In genomic region chr12:76360868-76361267, GRCm38 (mm10) we compare ENCODE assay signal across 28 mouse cellular contexts. TPM values are rescaled to one million over a fixed set of nuclear protein-coding genes. Genes with fewer than 3 reads are reported as not detected.
A peak's percentile ranks its signal among the peaks of the same experiment; 100 is the strongest.
DNase-seq lines count a peak whose midpoint lies in the region; ATAC-seq and TF ChIP-seq lines count a peak whose summit lies in the region.
"Had no signal": no experiment of that assay in that cellular context is flagged by ENCODE, and none has a peak within 500 bp of the region (broad histone marks: within the 10 kb centered on the region; RNA-seq: fewer than 3 reads in every experiment).

No protein-coding gene starts in this region.

- no peak for TF ChIP-seq EP300 in liver, postnatal 0 days (IDR thresholded peaks at IDR 0.05; ENCODE audit: low read depth)

- WGBS in liver, embryonic 11.5 days: 62% methylated on average over 1 of the region's 1 CpGs
- WGBS in liver, postnatal 0 days (ENCODE audit: insufficient replicate concordance): 64% methylated on average over 1 of the region's 1 CpGs
- 64% methylated on average over 1 of the region's 1 CpGs for WGBS in thymus, adult 2 months
- 61% methylated on average over 1 of the region's 1 CpGs for WGBS in liver, embryonic 15.5 days (ENCODE audit: insufficient replicate concordance)
- 76% methylated on average over 1 of the region's 1 CpGs for WGBS in heart, embryonic 10.5 days

- no peak for TF ChIP-seq CTCF in liver, postnatal 0 days (IDR thresholded peaks at IDR 0.05; ENCODE audit: low read depth)
- TF ChIP-seq CTCF in thymus, adult 2 months (IDR thresholded peaks at IDR 0.05; ENCODE audit: borderline replicate concordance, control insufficient read depth, extremely low read depth, insufficient read depth, low read length, poor library complexity): no peak

- H3K4me2 ChIP-seq in liver, embryonic 11.5 days: no peak overlapping the region; the same call in 1 of the 2 replicates
- no peak overlapping the region for H3K4me2 ChIP-seq in liver, postnatal 0 days (ENCODE audit: low read depth, low read length)
- no peak overlapping the region for H3K4me2 ChIP-seq in liver, embryonic 15.5 days
- H3K4me2 ChIP-seq: embryonic facial prominence, embryonic 13.5 days; embryonic facial prominence, embryonic 15.5 days; forebrain, embryonic 12.5 days had no signal

- H3K36me3 ChIP-seq in liver, embryonic 11.5 days (ENCODE audit: control insufficient read depth, insufficient read depth, low read length): peaks cover 4% of the 10 kb centered on the region; the same call in 1 of the 2 replicates
- no peaks in the 10 kb centered on the region for H3K36me3 ChIP-seq in liver, postnatal 0 days (replicated peaks; ENCODE audit: insufficient read depth, low read length)
- H3K36me3 ChIP-seq in thymus, adult 2 months (ENCODE audit: control insufficient read depth, insufficient read depth, low read length): no peaks in the 10 kb centered on the region
- peaks cover 4% of the 10 kb centered on the region; the same call in 1 of the 2 replicates for H3K36me3 ChIP-seq in liver, embryonic 15.5 days (replicated peaks)
- peaks cover 10% of the 10 kb centered on the region for H3K36me3 ChIP-seq in heart, embryonic 10.5 days
- H3K36me3 ChIP-seq: embryonic facial prominence, embryonic 15.5 days had no signal

- no peak for ATAC-seq in liver, embryonic 11.5 days (replicated peaks; ENCODE audit: low FRiP score)
- no peak for ATAC-seq in liver, postnatal 0 days
- no peak for ATAC-seq in liver, embryonic 15.5 days (ENCODE audit: insufficient read depth)
- ATAC-seq: forebrain, embryonic 14.5 days; forebrain, embryonic 16.5 days had no signal

- H3K27ac ChIP-seq in liver, embryonic 11.5 days (ENCODE audit: low read depth, low read length): 0 out of 2 replicates have a peak overlapping the region, but pooled peaks have one; percentile 15
- H3K27ac ChIP-seq in liver, postnatal 0 days (ENCODE audit: low read depth): no peak overlapping the region
- H3K27ac ChIP-seq in thymus, adult 2 months (ENCODE audit: control insufficient read depth, insufficient read depth, low read length): peak overlapping the region; percentile 68; the same call in 1 of the 2 replicates
- H3K27ac ChIP-seq in liver, embryonic 15.5 days (replicated peaks): peak overlapping the region; percentile 24; the same call in 1 of the 2 replicates
- no peak overlapping the region for H3K27ac ChIP-seq in heart, embryonic 10.5 days
- H3K27ac ChIP-seq: forebrain, embryonic 10.5 days; forebrain, embryonic 12.5 days had no signal

- peaks cover 21% of the 10 kb centered on the region for H3K4me1 ChIP-seq in liver, embryonic 11.5 days (replicated peaks; ENCODE audit: control insufficient read depth, insufficient read depth, low read length)
- peaks cover 18% of the 10 kb centered on the region for H3K4me1 ChIP-seq in liver, postnatal 0 days (ENCODE audit: insufficient read depth)
- H3K4me1 ChIP-seq in thymus, adult 2 months (replicated peaks; ENCODE audit: control insufficient read depth, insufficient read depth, low read length): peaks cover 29% of the 10 kb centered on the region
- peaks cover 49% of the 10 kb centered on the region for H3K4me1 ChIP-seq in liver, embryonic 15.5 days (replicated peaks)
- peaks cover 16% of the 10 kb centered on the region for H3K4me1 ChIP-seq in heart, embryonic 10.5 days
- H3K4me1 ChIP-seq: forebrain, embryonic 12.5 days had no signal

- no peak for TF ChIP-seq POLR2A in thymus, adult 2 months (IDR thresholded peaks at IDR 0.05; ENCODE audit: control insufficient read depth, extremely low read depth, insufficient read depth, low read length, poor library complexity)

- H3K27me3 ChIP-seq in liver, embryonic 11.5 days (replicated peaks; ENCODE audit: control insufficient read depth, insufficient read depth, low read length): no peaks in the 10 kb centered on the region
- no peaks in the 10 kb centered on the region for H3K27me3 ChIP-seq in liver, postnatal 0 days (ENCODE audit: insufficient read depth, low read length)
- H3K27me3 ChIP-seq in thymus, adult 2 months (ENCODE audit: control insufficient read depth, insufficient read depth, low read length): no peaks in the 10 kb centered on the region
- H3K27me3 ChIP-seq in liver, embryonic 15.5 days: no peaks in the 10 kb centered on the region
- H3K27me3 ChIP-seq in heart, embryonic 10.5 days (ENCODE audit: insufficient read depth, poor library complexity, severe bottlenecking): no peaks in the 10 kb centered on the region
- H3K27me3 ChIP-seq: CH12.LX; embryonic facial prominence, embryonic 13.5 days; embryonic facial prominence, embryonic 15.5 days; forebrain, embryonic 12.5 days had no signal

- no peaks in the 10 kb centered on the region for H3K9me3 ChIP-seq in liver, embryonic 11.5 days (ENCODE audit: control insufficient read depth, low read length)
- H3K9me3 ChIP-seq in liver, postnatal 0 days (ENCODE audit: low read length): no peaks in the 10 kb centered on the region
- no peaks in the 10 kb centered on the region for H3K9me3 ChIP-seq in liver, embryonic 15.5 days (replicated peaks)
- no peaks in the 10 kb centered on the region for H3K9me3 ChIP-seq in heart, embryonic 10.5 days
- H3K9me3 ChIP-seq: embryonic facial prominence, embryonic 13.5 days; embryonic facial prominence, embryonic 15.5 days; forebrain, embryonic 10.5 days; forebrain, embryonic 12.5 days; G1E had no signal

- H3K4me3 ChIP-seq in liver, embryonic 11.5 days (ENCODE audit: low read depth, low read length): no peak overlapping the region
- no peak overlapping the region for H3K4me3 ChIP-seq in liver, postnatal 0 days (ENCODE audit: low read depth, low read length)
- H3K4me3 ChIP-seq in thymus, adult 2 months (ENCODE audit: control insufficient read depth, insufficient read depth, low read length): no peak overlapping the region
- H3K4me3 ChIP-seq in liver, embryonic 15.5 days (replicated peaks): no peak overlapping the region
- H3K4me3 ChIP-seq in heart, embryonic 10.5 days: no peak overlapping the region
- H3K4me3 ChIP-seq: embryonic facial prominence, embryonic 13.5 days; embryonic facial prominence, embryonic 15.5 days; forebrain, embryonic 10.5 days; forebrain, embryonic 12.5 days had no signal

- DNase-seq in liver, embryonic 11.5 days (ENCODE audit: low spot score): no peak
- DNase-seq in liver, postnatal 0 days: no peak
- no peak for DNase-seq in thymus, adult 2 months
- DNase-seq in thymus, postnatal 25 days: no peak
- no peak for DNase-seq in layer of hippocampus, postnatal 36 days
- no peak for DNase-seq in heart, embryonic 10.5 days (ENCODE audit: low spot score)
- DNase-seq: adrenal gland, adult 2 months; adrenal gland, postnatal 10 days; adrenal gland, postnatal 25 days; B cell, adult 2 months; cerebellum, adult 11 months; cerebellum, adult 18-20 months; cerebellum, adult 8-10 months; cerebellum, adult 9-11 months; cerebellum, postnatal 14 days; cerebellum, postnatal 36 days; embryo, embryonic 11 days had no signal

- H3K9ac ChIP-seq in liver, embryonic 11.5 days (ENCODE audit: low read depth, low read length): no peak overlapping the region
- no peak overlapping the region for H3K9ac ChIP-seq in liver, postnatal 0 days (replicated peaks)
- H3K9ac ChIP-seq in liver, embryonic 15.5 days: no peak overlapping the region
- H3K9ac ChIP-seq: embryonic facial prominence, embryonic 13.5 days; embryonic facial prominence, embryonic 15.5 days; forebrain, embryonic 12.5 days had no signal

RNA-seq across cellular contexts. Expression of gene Zbtb25, which starts 8.5 kb away (rescaled TPM):
- polyA plus RNA-seq in liver, embryonic 11.5 days (2014; fragmentation: Nextera tagmentation; extraction: Ambion mirVana): 14.3 and 16.6 TPM in 2 replicates
- 4.3 and 4.4 TPM in 2 replicates for polyA plus RNA-seq in liver, postnatal 0 days (2015; fragmentation: Nextera tagmentation; extraction: Ambion mirVana)
- polyA plus RNA-seq in thymus, adult 2 months (2012; rRNA removed): 22.1 and 28.7 TPM in 2 replicates
- polyA plus RNA-seq in liver, embryonic 15.5 days (2015; fragmentation: Nextera tagmentation; extraction: Ambion mirVana): 5.1 and 6.1 TPM in 2 replicates
- total RNA-seq in layer of hippocampus, postnatal 36 days (2021): 10 to 100 TPM; 15.7 to 22.1 TPM
- 12.7 and 16.8 TPM in 2 replicates for polyA plus RNA-seq in heart, embryonic 10.5 days (2016; fragmentation: Nextera tagmentation; extraction: Ambion mirVana)

RNA-seq across cellular contexts. Expression of gene Zbtb1, which starts 9.2 kb away (rescaled TPM):
- polyA plus RNA-seq in liver, embryonic 11.5 days (2014; fragmentation: Nextera tagmentation; extraction: Ambion mirVana): 9.4 and 11.1 TPM in 2 replicates
- polyA plus RNA-seq in liver, postnatal 0 days (2015; fragmentation: Nextera tagmentation; extraction: Ambion mirVana): 2.4 and 2.6 TPM in 2 replicates
- polyA plus RNA-seq in thymus, adult 2 months (2012; rRNA removed): 7.2 and 8.0 TPM in 2 replicates
- 3.3 and 3.4 TPM in 2 replicates for polyA plus RNA-seq in liver, embryonic 15.5 days (2015; fragmentation: Nextera tagmentation; extraction: Ambion mirVana)
- total RNA-seq in layer of hippocampus, postnatal 36 days (2021): 1 to 10 TPM; 7.3 to 8.7 TPM
- 8.9 and 10.2 TPM in 2 replicates for polyA plus RNA-seq in heart, embryonic 10.5 days (2016; fragmentation: Nextera tagmentation; extraction: Ambion mirVana)

RNA-seq across cellular contexts. Expression of gene Akap5, which starts 36.2 kb away (rescaled TPM):
- 2.4 and 2.8 TPM in 2 replicates for polyA plus RNA-seq in liver, embryonic 11.5 days (2014; fragmentation: Nextera tagmentation; extraction: Ambion mirVana)
- 0.20 and 0.22 TPM in 2 replicates for polyA plus RNA-seq in liver, postnatal 0 days (2015; fragmentation: Nextera tagmentation; extraction: Ambion mirVana)
- polyA plus RNA-seq in thymus, adult 2 months (2012; rRNA removed): 0.08 and 0.16 TPM in 2 replicates
- polyA plus RNA-seq in liver, embryonic 15.5 days (2015; fragmentation: Nextera tagmentation; extraction: Ambion mirVana): 0.17 and 0.25 TPM in 2 replicates
- total RNA-seq in layer of hippocampus, postnatal 36 days (2021): 10 to 100 TPM; 56.5 to 58.3 TPM
- polyA plus RNA-seq in heart, embryonic 10.5 days (2016; fragmentation: Nextera tagmentation; extraction: Ambion mirVana): 9.5 and 12.3 TPM in 2 replicates

RNA-seq across cellular contexts. Expression of gene Hspa2, which starts 43.1 kb away (rescaled TPM):
- polyA plus RNA-seq in liver, embryonic 11.5 days (2014; fragmentation: Nextera tagmentation; extraction: Ambion mirVana): 4.2 and 5.4 TPM in 2 replicates
- 1.9 and 2.5 TPM in 2 replicates for polyA plus RNA-seq in liver, postnatal 0 days (2015; fragmentation: Nextera tagmentation; extraction: Ambion mirVana)
- polyA plus RNA-seq in thymus, adult 2 months (2012; rRNA removed): 5.1 and 6.0 TPM in 2 replicates
- 1.4 and 1.6 TPM in 2 replicates for polyA plus RNA-seq in liver, embryonic 15.5 days (2015; fragmentation: Nextera tagmentation; extraction: Ambion mirVana)
- 100 to 1,000 TPM; 109 to 116 TPM for total RNA-seq in layer of hippocampus, postnatal 36 days (2021)
- 14.4 and 24.4 TPM in 2 replicates for polyA plus RNA-seq in heart, embryonic 10.5 days (2016; fragmentation: Nextera tagmentation; extraction: Ambion mirVana)

RNA-seq across cellular contexts. Expression of gene Ppp1r36, which starts 56.5 kb away (rescaled TPM):
- 0.51 TPM in 2 replicates for polyA plus RNA-seq in liver, embryonic 11.5 days (2014; fragmentation: Nextera tagmentation; extraction: Ambion mirVana)
- polyA plus RNA-seq in liver, postnatal 0 days (2015; fragmentation: Nextera tagmentation; extraction: Ambion mirVana): 0.15 and 0.18 TPM in 2 replicates
- not detected in 2 replicates for polyA plus RNA-seq in thymus, adult 2 months (2012; rRNA removed)
- 0.05 and 0.10 TPM in 2 replicates for polyA plus RNA-seq in liver, embryonic 15.5 days (2015; fragmentation: Nextera tagmentation; extraction: Ambion mirVana)
- total RNA-seq in layer of hippocampus, postnatal 36 days (2021): 1 to 10 TPM; 1.7 to 1.8 TPM
- polyA plus RNA-seq in heart, embryonic 10.5 days (2016; fragmentation: Nextera tagmentation; extraction: Ambion mirVana): 1.8 and 3.0 TPM in 2 replicates
- total RNA-seq: CH12.LX had no signal
- polyA plus RNA-seq: adrenal gland, adult 2 months; CD4-positive, CD25-positive, alpha-beta regulatory T cell, adult 4 months; erythroblast, embryonic 14.5 days; G1E had no signal

Comparison
In these comparisons a context has a peak if more than half of its experiments do, and no peak if none do; other contexts are left out.
1. H3K27ac ChIP-seq: peak in liver, embryonic 11.5 days (single experiment), thymus, adult 2 months (single experiment) and liver, embryonic 15.5 days (single experiment); none in liver, postnatal 0 days (single experiment) and heart, embryonic 10.5 days (single experiment).